Mouse (Mus musculus): Measurements from ENCODE around the gene Ift88.
A peak's percentile ranks its signal among the peaks of the same experiment; 100 is the strongest.

Ift88 gene

GRCm38 (mm10) chr14:57533214-57533613 is 109.4 kb downstream of the Ift88 start:
- DNase-seq (ENCODE audit: low spot score), result peak; percentile 68

DNA sequence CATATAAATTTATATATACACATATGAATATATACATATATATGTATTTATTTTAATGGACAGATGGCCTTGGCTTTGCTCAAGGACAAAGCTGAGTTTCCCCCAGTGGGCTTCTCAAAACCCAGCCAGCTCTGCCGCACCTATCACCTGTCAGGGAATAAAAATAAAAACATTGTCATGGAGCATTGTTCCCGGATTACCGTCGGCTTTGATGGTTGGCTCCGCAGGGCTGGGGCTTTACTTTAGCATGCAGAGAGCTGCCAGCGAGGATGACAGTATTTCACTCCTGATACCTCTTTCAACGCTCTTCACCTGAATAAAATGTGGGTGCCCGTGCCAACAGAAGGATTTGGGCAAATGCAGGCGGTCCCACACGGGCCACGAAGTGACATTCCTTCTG is 110.0 kb downstream of the Ift88 start:
- DNase-seq (ENCODE audit: low spot score), result no peak

GRCm38 (mm10) chr14:57534346-57534745 is 110.5 kb downstream of the Ift88 start:
- peak; percentile 43 for DNase-seq (ENCODE audit: low spot score)

GRCm38 (mm10) chr14:57534961-57535360 is 111.1 kb downstream of the Ift88 start:
- no peak for DNase-seq (ENCODE audit: low spot score)

- no peak for DNase-seq (ENCODE audit: low spot score)
Observed at GRCm38 (mm10) chr14:57535646-57536045, 111.8 kb downstream of the Ift88 start.

GRCm38 (mm10) chr14:57536820-57537219 is 113.0 kb downstream of the Ift88 start:
- no peak for DNase-seq (ENCODE audit: low spot score)

DNA sequence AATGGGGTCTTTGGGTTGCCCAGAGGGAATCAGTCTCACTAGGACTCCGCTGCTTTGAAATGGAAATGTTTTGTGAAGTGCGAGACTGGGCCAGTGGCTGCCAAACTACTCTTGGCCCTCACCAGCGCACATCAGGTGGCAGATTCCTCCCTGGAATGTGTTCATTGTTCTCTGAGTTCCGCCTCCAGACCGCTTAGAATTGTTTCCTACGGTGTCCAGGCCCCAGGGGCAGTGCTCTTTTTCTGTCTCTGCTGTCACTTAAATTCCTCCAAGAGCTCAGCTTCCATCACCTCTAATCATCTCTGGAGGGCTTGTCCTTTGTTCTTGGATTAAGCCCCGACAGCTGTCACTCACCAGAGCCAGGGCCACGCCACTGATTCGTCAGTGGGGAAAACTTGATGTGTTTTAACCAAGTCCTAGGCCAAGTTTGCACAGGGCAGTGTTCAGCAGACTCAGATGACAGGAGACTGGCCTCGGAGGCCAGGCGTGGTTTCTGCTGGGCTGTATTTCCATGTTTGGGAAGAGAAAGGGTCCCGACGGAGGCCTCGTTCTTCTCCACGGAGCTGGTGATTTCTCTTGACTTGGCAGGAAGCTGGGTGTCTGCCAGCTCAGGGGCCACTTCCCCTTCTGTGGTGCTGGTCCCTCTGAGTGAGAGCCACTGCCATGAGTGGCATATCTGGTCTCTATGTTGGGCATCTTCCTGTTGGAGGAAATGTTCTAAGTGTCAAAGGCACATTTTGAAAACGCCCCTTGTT is 113.6 kb downstream of the Ift88 start:
- DNase-seq (ENCODE audit: low spot score), result no peak

DNA sequence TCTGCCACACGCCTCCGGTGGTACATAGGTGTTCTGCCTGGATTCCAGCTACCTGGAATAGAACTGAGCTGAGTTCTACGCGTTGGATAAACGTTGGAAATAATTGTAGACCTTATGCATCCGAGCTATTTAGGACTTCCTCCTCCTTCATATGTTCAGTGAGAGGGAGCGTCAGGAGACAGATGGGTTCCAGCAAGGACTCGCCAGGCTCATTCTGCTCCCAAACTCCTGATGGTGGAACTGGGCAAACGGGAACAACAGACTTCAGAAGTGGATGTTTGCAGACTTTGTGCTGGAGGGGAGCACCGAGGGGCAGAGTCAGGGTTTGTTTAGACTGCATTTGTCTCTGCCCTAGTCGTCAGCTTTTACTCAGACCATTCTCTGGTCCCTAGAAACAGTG is 116.8 kb downstream of the Ift88 start:
- DNase-seq (ENCODE audit: low spot score), result no peak

DNA sequence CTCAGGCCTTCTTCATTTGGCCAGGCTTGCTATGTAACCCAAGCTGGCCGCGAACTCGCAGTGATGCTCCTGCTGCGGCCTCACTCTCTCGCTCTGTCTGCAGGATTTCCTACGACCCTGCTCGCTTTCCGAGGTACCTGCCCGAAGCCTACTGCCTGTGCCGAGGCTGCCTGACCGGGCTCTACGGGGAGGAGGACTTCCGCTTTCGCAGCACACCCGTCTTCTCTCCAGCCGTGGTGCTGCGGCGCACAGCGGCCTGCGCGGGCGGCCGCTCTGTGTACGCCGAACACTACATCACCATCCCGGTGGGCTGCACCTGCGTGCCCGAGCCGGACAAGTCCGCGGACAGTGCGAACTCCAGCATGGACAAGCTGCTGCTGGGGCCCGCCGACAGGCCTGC is 118.4 kb downstream of the Ift88 start:
- no peak for DNase-seq (ENCODE audit: low spot score)

GRCm38 (mm10) chr14:57543420-57544039 is 119.7 kb downstream of the Ift88 start:
- DNase-seq (ENCODE audit: low spot score), result no peak

DNA sequence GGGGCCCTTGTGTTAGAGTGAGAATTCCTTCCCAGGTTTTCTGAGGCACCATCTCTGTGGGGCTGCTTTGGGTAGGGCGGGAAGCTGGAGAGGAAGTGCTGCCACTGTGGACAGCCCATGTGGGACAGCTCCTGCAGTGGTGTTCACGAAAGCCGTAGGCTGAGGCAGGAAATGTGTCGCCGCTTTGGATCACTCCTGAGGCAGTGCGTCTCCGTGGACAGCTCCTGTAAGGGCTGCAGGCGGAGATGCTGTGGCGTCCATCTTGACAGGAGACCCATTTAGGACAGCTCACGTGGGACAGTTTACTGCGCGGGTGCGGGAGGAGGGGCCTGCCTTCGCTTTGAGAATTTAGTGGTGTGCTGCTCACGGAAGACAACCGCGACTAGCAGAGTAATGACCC is 121.7 kb downstream of the Ift88 start:
- no peak for DNase-seq (ENCODE audit: low spot score)

- DNase-seq (ENCODE audit: low spot score), result no peak
Observed at GRCm38 (mm10) chr14:57546131-57546530, 122.3 kb downstream of the Ift88 start.

DNA sequence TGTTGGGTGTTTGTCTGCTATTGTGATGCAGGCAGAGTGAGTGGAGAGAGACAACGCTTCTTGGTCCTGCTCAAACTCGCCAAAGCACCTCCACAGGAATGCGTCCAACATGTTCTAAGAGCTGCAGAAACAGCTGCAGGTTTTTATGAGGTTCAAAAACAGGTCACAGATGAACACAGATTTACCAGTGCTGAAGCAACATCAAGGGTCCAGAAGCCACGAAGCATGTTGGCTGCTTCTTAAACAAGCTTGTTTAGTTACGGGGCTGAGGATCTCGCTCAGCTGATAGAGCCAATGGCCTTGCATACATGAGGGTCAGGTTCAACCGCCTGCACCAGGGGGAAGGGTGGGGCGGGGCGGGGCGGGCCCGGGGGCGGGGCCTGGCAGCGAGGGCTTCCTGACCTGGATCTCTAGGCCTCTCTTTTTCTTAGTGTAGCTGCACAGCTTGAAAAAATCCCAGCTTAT is 122.7 kb downstream of the Ift88 start:
- DNase-seq (ENCODE audit: low spot score), result no peak

DNA sequence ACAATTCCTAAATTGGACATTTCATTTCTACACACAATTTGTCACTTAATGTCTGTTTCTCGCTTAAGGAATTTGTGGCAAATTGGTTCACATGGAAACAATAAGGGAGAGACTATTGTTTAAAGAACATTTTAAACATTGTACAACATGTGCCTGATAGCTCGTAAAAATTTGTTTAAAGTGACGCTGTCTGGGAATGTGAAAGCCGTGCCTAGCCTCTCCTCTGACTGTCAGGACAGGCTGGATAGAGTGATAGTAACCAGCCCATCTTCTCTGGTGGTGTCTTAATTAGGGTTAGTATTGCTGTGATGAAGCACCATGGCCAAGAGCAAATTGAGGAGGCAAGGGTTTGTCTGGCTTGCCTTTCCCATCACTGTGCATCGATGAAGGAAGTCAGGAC is 123.2 kb downstream of the Ift88 start:
- no peak for DNase-seq (ENCODE audit: low spot score)

DNA sequence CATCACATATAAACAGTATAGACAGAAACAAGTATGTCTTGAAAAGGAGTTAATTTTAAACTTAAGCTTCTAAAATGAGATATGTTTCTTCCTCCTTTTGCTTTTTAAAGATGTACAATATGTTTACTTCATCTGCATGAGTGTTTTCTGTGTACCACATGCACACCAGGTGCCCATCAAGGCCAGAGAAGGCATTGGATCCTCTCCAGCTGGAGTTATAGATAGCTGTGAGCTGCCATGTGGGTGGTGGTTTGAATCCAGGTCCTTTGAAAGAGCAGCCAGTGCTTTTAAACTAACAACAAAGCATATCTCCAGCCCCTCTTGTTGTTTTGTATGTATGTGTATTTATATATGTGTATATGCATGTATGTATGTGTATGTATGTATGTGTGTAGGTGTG is 129.1 kb downstream of the Ift88 start:
- DNase-seq (ENCODE audit: low spot score), result no peak

DNA sequence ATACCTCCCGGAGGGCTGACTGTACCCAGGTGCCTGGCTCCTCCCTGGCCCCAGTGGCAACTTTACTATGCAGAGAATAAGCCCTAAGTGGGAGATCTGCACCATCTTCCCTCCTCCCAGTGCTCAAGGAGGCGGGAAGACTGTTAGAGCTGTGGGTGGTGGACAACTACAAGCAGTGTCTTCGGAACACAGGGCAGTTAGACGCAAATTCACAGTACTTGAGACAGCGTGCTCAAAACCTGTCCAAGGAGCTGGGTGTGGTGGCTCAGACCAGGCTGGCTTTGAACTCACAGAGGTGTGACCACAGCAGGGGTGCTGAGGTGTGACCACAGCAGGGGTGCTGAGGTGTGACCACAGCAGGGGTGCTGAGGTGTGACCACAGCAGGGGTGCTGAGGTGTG is 130.6 kb downstream of the Ift88 start:
- no peak for DNase-seq (ENCODE audit: low spot score)

GRCm38 (mm10) chr14:57555471-57556070 is 131.7 kb downstream of the Ift88 start:
- DNase-seq (ENCODE audit: low spot score), result no peak

- no peak for DNase-seq (ENCODE audit: low spot score)
Observed at GRCm38 (mm10) chr14:57556922-57557321, 133.1 kb downstream of the Ift88 start.

DNA sequence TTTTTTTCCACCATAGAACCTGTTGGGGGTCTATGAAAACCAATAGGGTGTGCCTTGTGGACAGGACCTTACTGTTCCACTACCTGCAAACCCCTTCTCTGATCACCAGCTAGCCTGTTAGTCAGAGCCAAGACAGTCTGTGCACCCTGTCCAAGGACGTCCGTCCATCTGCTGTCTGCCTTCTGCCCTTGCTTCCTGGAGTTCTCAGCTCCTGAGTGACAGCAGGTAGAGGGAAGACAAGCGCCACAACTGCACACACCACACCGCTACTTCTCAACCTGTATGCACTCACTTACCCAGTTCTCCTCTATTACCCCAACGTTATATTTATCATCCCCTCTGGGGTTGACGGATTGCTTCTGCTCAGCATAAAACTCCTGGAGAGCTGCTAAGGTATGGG is 141.8 kb downstream of the Ift88 start:
- no peak for DNase-seq (ENCODE audit: low spot score)

Measured in lung, postnatal 25 days (tissue).